Mouse (Mus musculus) heart, embryonic 16.5 days (tissue): ENCODE measurements at regions not wholly inside any gene's neighbourhood (a gene's known extent, or its start where the extent isn't known, plus 50 kb on each side); places are given as distances from the start of the nearest gene placed in this dataset.

Experiments used
- ATAC-seq: fragments of 200-750 bp; cut with Nextera tagmentation; replicated peaks from 2 replicates; pipeline ENCODE4 v1.8.0; 2017; ENCODE audit warnings: moderate number of reproducible peaks; ENCODE audit not compliant: insufficient read depth, low FRiP score; ENCODE audit errors: extremely low read depth
- H3K27ac ChIP-seq: fragments of 300-500 bp; sonication (generic); 2 replicates; pipeline ENCODE4 v1.5.1; 2014; ENCODE audit warnings: mild to moderate bottlenecking, low read length, control low read depth, moderate library complexity
- H3K27me3 ChIP-seq: fragments of 300-500 bp; sonication (generic); 2 replicates; pipeline ENCODE4 v1.6.1; 2014; ENCODE audit warnings: low read length, mixed read lengths; ENCODE audit not compliant: control insufficient read depth, insufficient read depth
- H3K36me3 ChIP-seq: fragments of 300-500 bp; sonication (generic); 2 replicates; pipeline ENCODE4 v1.6.1; 2014; ENCODE audit not compliant: control insufficient read depth, insufficient read depth
- H3K4me1 ChIP-seq: fragments of 300-500 bp; sonication (generic); 2 replicates; pipeline ENCODE4 v1.6.1; 2014; ENCODE audit warnings: low read length, mixed read lengths; ENCODE audit not compliant: control insufficient read depth, insufficient read depth
- H3K4me2 ChIP-seq: fragments of 300-500 bp; sonication (generic); 2 replicates; pipeline ENCODE4 v1.6.1; 2014; ENCODE audit warnings: low read depth, mild to moderate bottlenecking, control low read depth, low read length
- H3K4me3 ChIP-seq: fragments of 300-500 bp; sonication (generic); 2 replicates; pipeline ENCODE4 v1.5.1; 2014; ENCODE audit warnings: mild to moderate bottlenecking, control low read depth, low read length
- H3K9ac ChIP-seq: fragments of 300-500 bp; sonication (generic); 2 replicates; pipeline ENCODE4 v1.6.1; 2014; ENCODE audit warnings: low read length, control low read depth
- H3K9me3 ChIP-seq: fragments of 300-500 bp; sonication (generic); replicated peaks from 2 replicates; pipeline ENCODE4 v1.6.1; 2016; ENCODE audit warnings: low read length; ENCODE audit not compliant: control insufficient read depth
- WGBS: fragments of 180-500 bp; shearing (Covaris S2); extraction: QIAGEN DNeasy Blood & Tissue Kit; methylation state at CpG from one replicate; pipeline ENCODE4 v1.1.7; 2014; 5-methylcytosine and 5-hydroxymethylcytosine counted together

DNA sequence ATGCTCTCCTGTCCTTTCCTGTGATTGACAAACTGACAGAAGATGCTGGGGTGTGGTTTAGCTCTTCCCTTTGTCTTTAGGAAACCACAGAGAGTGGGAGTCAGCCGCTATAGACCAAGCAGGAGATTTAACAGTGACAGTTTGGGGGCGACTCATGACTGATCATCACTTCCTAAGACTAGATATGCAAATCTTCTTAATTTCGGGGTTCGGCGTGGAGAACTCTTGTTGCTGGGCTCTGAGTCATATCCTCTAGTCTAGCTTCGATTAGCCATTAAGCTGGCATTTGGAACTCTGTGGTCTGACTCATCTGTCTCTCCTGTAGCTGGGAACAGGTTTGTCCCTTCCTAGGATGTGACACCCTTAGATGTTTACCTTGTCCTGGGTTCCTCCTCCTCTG, 84.6 kb upstream of the Cadm1 start:
- no peak overlapping the region for H3K9ac ChIP-seq
- no peak overlapping the region for H3K4me3 ChIP-seq
- no peaks in the 10 kb centered on the region for H3K4me1 ChIP-seq
- H3K4me2 ChIP-seq: no peak overlapping the region
- WGBS: 51% methylated on average over 6 of the region's 6 CpGs
- ATAC-seq: no peak
- H3K27me3 ChIP-seq: peaks cover 26% of the 10 kb centered on the region
- H3K9me3 ChIP-seq: no peaks in the 10 kb centered on the region
- H3K36me3 ChIP-seq: no peaks in the 10 kb centered on the region
- H3K27ac ChIP-seq: no peak overlapping the region

DNA sequence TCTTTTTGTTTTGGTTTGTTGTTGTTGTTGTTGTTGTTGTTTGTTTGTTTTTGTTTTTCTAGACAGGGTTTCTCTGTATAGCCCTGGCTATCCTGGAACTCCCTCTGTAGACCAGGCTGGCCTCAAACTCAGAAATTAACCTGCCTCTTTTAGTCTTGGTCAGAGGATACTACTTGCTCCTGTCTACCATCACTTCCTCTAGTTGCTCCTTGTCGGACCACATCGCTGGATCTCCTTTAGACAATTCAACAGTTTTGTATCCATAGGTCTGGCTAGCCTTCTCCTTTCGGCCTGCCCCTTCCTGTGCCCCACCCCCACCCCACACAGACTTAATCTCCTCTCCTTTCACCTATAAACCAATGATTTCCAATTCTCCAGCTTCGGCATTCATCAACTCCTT, 77.2 kb upstream of the Cadm1 start:
- no peak overlapping the region for H3K9ac ChIP-seq
- WGBS: 72% methylated on average over 4 of the region's 4 CpGs
- no peak overlapping the region for H3K4me2 ChIP-seq
- no peak for ATAC-seq
- H3K4me3 ChIP-seq: no peak overlapping the region
- no peak overlapping the region for H3K27ac ChIP-seq
- H3K9me3 ChIP-seq: peaks cover 5% of the 10 kb centered on the region
- no peaks in the 10 kb centered on the region for H3K27me3 ChIP-seq
- no peaks in the 10 kb centered on the region for H3K4me1 ChIP-seq
- no peaks in the 10 kb centered on the region for H3K36me3 ChIP-seq

DNA sequence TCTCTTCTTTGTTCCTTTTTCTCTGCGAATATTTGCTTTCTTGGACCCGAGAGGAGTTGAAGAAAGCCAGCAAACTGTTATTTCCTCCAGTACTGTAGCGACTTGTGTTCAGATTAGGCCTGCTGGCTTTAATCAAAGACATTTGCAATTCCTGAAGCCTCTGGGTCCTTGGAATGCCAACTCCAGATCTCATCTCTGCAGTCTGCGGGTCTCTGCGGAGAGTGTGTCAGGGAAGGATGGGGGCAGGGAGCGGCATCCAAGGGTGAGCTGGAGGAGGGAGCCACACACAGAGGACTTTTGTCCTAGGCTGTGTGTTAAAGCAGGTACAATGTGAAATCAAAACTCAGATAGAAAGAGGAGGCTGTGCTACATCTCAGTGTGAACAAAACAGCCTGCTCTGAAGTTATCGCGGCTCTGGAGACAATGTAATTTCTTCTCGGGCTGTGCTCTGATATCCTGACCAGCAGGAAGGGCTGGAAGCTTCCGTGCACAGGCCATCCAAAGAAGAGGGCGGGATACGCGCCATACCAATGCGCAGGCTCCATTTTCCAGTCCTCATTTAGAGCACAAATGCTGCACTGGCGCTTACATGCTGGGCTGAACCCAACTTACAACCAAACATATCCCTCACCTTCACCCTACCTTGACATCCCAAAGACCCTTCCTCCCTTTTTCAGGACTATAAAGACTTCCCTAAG, 71.1 kb upstream of the Cadm1 start:
- H3K4me2 ChIP-seq: no peak overlapping the region
- no peak overlapping the region for H3K9ac ChIP-seq
- no peak overlapping the region for H3K27ac ChIP-seq
- no peak overlapping the region for H3K4me3 ChIP-seq
- no peaks in the 10 kb centered on the region for H3K36me3 ChIP-seq
- ATAC-seq: peak; percentile 52; the same call in 1 of the 2 replicates
- H3K4me1 ChIP-seq: no peaks in the 10 kb centered on the region
- H3K9me3 ChIP-seq: peaks cover 5% of the 10 kb centered on the region
- WGBS: 37% methylated on average over 15 of the region's 15 CpGs
- H3K27me3 ChIP-seq: no peaks in the 10 kb centered on the region

- no peak overlapping the region for H3K4me3 ChIP-seq
- H3K36me3 ChIP-seq: no peaks in the 10 kb centered on the region
- H3K4me2 ChIP-seq: no peak overlapping the region
- ATAC-seq: no peak
- WGBS: 79% methylated on average over 8 of the region's 8 CpGs
- H3K27ac ChIP-seq: no peak overlapping the region
- H3K27me3 ChIP-seq: no peaks in the 10 kb centered on the region
- H3K9me3 ChIP-seq: peaks cover 5% of the 10 kb centered on the region
- no peaks in the 10 kb centered on the region for H3K4me1 ChIP-seq
- H3K9ac ChIP-seq: no peak overlapping the region
These were observed 70.4 kb upstream of the Cadm1 start for GRCm38 (mm10) chr9:47459461-47460049.

DNA sequence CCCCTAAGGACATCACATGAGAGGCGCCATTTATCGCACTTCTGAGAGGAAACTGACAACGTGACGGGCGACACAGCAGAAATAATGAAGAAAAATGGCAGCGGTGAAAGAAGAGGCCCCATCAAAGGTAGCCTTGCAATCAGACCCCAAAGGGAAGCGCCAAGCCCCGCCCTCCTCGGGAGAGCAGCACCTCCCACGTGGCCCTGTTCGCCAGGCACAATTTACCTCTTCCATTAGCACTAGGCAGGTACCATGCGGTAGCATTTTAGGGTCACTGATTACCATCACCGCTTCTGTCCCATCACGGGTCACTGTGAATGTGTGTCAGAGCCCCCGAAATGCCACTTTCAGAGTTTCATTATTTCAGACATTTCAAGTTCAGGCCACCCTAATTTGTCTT, 69.7 kb upstream of the Cadm1 start:
- Histone ChIP-seq H3K27me3 (no peaks in the 10 kb centered on the region), H3K4me3 (no peak overlapping the region), H3K36me3 (no peaks in the 10 kb centered on the region), H3K9me3 (peaks cover 5% of the 10 kb centered on the region), H3K4me1 (no peaks in the 10 kb centered on the region), H3K4me2 (no peak overlapping the region), H3K9ac (no peak overlapping the region), H3K27ac (no peak overlapping the region)
- ATAC-seq: no peak
- 85% methylated on average over 15 of the region's 15 CpGs for WGBS

- Histone ChIP-seq H3K4me3 (no peak overlapping the region), H3K9me3 (no peaks in the 10 kb centered on the region), H3K4me2 (no peak overlapping the region), H3K9ac (no peak overlapping the region), H3K27ac (no peak overlapping the region), H3K27me3 (no peaks in the 10 kb centered on the region), H3K4me1 (no peaks in the 10 kb centered on the region), H3K36me3 (no peaks in the 10 kb centered on the region)
- no peak for ATAC-seq
- WGBS: 76% methylated on average over 3 of the region's 3 CpGs
These were observed 68.1 kb upstream of the Cadm1 start for GRCm38 (mm10) chr9:47461915-47462314.

- Histone ChIP-seq H3K27ac (no peak overlapping the region), H3K4me1 (peaks cover 3% of the 10 kb centered on the region; the same call in 1 of the 2 replicates), H3K4me2 (no peak overlapping the region), H3K4me3 (no peak overlapping the region), H3K9me3 (no peaks in the 10 kb centered on the region), H3K27me3 (no peaks in the 10 kb centered on the region), H3K36me3 (no peaks in the 10 kb centered on the region), H3K9ac (no peak overlapping the region)
- no peak for ATAC-seq
- 98% methylated on average over 3 of the region's 3 CpGs for whole genome bisulfite sequencing
These were observed 63.2 kb upstream of the Cadm1 start for GRCm38 (mm10) chr9:47466767-47467166.

GRCm38 (mm10) chr9:47467815-47468214, 62.2 kb upstream of the Cadm1 start:
- H3K36me3 ChIP-seq: no peaks in the 10 kb centered on the region
- H3K9ac ChIP-seq: no peak overlapping the region
- ATAC-seq: no peak
- no peak overlapping the region for H3K4me3 ChIP-seq
- H3K4me1 ChIP-seq: peaks cover 3% of the 10 kb centered on the region; the same call in 1 of the 2 replicates
- no peak overlapping the region for H3K27ac ChIP-seq
- no peak overlapping the region for H3K4me2 ChIP-seq
- WGBS: 89% methylated on average over 9 of the region's 9 CpGs
- no peaks in the 10 kb centered on the region for H3K9me3 ChIP-seq
- no peaks in the 10 kb centered on the region for H3K27me3 ChIP-seq

DNA sequence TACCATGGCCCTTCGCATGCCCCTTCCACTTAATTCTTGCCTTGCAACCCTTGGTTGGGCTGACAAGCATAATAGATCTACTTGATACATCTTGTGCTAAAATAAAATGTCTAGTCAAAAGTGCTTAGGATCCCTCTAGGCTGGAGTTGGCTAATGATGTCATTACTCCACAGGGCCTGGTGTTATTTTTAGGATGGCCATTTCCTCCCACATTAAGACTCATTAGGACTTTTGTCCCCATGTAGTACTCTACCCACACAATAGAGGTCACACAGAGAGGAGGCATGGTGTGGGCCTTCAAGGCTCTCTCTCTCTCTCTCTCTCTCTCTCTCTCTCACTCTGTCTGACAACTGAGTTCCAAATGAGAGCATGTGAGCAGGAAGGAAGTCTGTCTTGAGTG, 60.4 kb upstream of the Cadm1 start:
- Histone ChIP-seq H3K4me3 (no peak overlapping the region), H3K9me3 (no peaks in the 10 kb centered on the region), H3K36me3 (no peaks in the 10 kb centered on the region), H3K4me1 (peaks cover 3% of the 10 kb centered on the region; the same call in 1 of the 2 replicates), H3K4me2 (no peak overlapping the region), H3K27me3 (no peaks in the 10 kb centered on the region), H3K27ac (no peak overlapping the region), H3K9ac (no peak overlapping the region)
- 93% methylated on average over 1 of the region's 1 CpGs for WGBS
- no peak for ATAC-seq
